Mouse (Mus musculus): Measurements from ENCODE around the gene Brinp1.

Brinp1 gene

DNA sequence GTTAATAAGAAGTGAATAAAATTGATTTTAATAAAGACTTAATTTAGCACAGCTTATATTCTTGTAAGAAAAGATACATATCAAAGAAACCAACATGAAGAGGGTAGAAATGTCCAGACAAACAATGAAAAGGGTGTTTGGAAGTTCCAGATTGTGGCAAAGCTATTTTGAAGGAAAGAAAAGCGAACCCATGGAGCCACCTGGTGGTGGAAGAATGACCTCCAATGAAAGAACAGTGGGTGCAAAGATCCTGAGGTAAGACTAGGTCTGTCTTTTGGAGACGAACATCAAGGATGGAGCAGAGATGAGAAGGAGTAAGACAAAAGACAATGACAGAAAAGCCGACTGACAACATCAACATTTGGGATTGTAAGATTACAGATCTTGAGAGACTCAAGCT is 108.2 kb downstream of the Brinp1 start:
- peak; percentile 44 for DNase-seq (ENCODE audit: low read depth, low spot score)

- DNase-seq (ENCODE audit: low read depth, low spot score): peak; percentile 85
Measured at GRCm38 (mm10) chr4:68813997-68814396, 140.2 kb downstream of the Brinp1 start.

- no peak for DNase-seq (ENCODE audit: low read depth, low spot score)
Measured at GRCm38 (mm10) chr4:68806502-68806901, 147.7 kb downstream of the Brinp1 start.

DNA sequence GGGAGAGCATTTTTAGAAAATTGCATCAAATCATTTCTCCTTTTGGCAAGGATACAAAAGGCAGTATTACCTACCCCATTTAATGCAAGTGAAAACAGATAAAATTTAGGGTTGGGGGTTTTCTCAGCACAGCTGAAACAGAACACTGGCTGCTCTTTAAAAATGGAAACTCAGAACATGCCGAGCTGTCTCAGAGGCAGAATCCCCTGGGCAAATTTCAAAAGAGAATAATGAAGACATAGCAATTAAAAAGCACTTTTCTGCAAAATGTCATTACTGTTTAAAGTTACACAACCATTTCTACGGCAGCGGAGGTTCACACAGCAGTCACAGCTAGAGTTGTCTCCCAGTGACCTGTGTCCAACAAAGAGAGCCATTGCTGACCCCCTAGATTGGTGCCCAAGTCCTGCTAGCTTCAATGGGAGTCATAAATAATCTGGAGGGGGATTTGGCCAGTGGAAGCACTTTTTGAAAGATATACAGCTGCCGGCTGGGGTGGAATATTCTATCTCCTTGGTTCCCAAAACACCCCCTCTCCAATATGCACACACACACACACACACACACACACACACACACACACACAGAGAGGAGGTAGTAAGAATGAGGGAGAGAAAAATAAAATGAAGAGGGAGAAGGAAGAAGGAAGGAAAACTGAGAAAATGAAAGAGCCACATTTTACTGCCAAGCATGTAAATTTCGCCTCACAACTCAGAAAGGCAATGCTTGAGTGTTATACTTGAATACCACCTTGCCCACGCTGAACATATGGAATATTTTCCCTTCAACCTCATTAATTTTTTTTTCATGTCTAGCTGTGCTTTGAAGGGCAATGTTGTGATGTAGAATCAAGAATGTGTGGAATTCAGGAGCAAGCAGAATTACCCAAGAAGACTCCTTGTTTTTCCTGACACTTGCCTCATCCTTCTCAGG is 152.0 kb downstream of the Brinp1 start:
- no peak for DNase-seq (ENCODE audit: low read depth, low spot score)

DNA sequence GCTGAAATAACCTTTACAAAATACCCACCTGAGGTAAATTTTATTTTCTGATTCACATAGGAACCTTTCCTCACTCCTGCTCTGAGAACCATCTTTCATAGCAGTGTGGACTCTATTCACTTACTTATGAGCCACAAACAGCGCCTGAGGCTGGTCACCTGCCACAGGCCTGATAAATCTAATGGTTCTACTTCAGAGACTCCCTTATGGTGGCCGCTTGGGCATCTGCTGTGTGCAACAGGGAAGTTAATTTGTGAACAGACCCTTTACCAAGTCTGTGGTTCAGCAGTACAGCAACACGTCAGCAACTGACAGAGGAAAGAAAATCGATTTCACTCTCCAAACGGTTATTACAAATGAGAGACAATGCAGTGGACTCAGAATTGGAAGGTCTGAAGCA is 164.2 kb downstream of the Brinp1 start:
- DNase-seq (ENCODE audit: low read depth, low spot score): no peak

DNA sequence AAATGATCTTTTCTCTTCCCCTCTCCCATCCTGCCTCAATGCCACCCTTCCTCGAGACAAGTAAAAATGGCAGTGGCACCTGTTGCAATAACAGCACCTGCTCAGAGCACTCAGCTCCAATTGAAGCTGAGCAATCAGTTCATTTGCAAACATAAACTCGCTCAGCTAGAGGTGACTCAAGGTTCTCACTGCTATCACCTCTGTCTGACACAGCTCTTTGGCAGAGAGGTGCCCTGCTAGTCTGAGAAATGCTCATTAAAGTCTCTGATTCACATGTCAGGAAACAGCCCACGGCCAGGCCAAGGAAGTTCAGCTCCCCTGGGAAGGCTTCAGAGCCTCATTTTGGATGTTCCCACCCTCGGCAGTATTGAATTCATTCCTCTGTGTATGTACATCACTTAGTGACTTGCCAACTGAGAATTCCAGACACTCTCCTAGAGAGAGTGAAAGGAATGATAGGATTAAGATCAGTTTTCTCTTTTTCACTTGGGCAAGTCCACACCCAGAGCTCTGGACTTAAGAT is 165.7 kb downstream of the Brinp1 start:
- DNase-seq (ENCODE audit: low read depth, low spot score): no peak

GRCm38 (mm10) chr4:68787642-68788041 is 166.6 kb downstream of the Brinp1 start:
- DNase-seq (ENCODE audit: low read depth, low spot score): no peak

DNA sequence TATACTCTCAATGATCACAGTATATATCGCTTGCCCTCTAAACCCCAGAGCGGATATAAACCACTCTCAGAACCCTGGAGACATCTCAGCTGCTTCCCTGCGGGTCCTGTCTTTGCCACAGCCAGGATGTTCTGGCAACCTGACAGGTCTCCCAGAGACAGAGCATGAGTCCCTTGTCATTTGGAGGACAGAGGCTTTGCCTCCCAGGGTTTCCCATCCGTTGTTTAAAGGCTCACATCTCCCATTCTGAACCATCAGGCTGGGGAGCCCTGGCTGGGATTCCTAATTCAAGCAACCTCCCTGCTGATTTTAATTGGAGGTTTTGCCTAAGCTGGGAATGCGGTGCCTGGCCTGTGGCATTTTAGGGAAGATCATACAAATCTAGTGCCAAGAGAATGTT is 185.9 kb downstream of the Brinp1 start:
- DNase-seq (ENCODE audit: low read depth, low spot score): no peak

DNA sequence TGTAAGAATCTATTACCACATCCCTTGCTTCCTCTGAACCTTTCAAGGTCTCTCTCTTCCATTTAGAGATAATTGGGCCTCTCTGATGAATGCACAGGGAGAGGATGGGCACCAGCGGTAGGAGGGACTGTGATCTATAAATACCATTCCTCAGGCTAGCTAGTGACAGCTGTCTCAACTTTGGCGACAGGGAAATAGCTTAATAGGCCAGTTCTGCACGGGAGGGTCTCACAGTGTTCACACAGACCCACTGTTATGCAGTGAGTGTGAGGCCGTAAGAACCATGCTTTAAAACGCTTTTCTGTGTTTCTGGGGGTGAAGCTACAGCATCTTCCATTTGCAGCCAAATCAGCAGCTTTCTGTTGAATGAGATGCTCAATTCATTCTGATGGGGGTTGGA is 186.8 kb downstream of the Brinp1 start:
- DNase-seq (ENCODE audit: low read depth, low spot score): no peak

DNA sequence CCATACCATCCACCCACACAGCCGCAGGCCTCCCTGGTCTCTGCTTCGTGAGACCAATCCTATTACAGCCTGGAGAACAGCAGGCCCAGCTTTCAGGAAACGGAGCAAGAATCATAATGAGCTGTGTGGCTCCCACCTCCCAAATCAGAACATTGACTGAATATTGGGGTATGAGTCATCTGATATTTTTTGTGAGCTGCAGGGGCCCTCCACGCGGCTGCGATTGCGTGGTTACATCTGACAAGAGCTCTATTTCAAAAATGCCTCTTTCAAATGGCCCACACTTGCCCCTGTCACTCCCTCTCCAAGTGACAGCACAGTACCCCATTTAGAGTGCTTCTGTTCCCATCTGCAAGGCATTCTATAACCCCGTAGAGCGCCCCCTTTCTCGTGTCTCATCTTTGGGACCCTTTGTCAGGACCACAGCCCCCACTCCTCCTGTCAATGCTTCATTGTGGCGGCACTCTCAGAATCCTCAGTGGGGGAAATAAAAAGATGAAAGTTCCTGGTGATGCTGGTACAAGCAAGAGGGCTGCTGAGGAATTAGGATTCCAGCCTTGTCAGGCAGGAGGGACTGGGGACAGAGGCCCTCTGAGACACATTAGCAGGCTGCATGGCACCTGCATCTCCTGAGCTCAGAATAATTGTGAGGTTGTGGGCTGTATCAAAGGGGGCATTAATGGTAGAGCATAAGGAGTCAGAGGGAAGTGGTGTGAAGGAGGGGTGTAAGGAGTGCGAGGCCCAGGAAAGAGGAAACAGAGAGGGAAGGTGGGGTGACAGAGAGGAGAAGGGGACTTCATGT is 188.2 kb downstream of the Brinp1 start:
- no peak for DNase-seq (ENCODE audit: low read depth, low spot score)

DNA sequence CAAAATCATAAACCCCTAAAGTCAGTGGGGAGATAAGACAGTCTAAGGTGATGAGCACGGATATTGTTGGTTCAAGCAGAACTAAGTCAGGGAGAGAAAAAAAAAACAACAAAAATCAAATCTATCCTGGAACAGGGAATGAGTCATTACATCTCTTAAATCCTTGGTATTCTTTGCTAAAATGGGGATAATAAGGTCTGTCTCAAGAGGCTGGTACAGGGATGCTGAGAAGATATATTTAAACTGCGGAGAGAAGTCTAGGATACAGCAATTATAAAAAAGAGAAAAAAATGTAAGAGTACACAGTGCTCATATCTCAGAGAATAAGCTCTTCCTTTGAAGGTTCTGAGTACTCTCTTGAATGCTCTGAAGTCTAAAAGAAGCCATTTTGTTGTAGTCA is 189.3 kb downstream of the Brinp1 start:
- DNase-seq (ENCODE audit: low read depth, low spot score): no peak

DNA sequence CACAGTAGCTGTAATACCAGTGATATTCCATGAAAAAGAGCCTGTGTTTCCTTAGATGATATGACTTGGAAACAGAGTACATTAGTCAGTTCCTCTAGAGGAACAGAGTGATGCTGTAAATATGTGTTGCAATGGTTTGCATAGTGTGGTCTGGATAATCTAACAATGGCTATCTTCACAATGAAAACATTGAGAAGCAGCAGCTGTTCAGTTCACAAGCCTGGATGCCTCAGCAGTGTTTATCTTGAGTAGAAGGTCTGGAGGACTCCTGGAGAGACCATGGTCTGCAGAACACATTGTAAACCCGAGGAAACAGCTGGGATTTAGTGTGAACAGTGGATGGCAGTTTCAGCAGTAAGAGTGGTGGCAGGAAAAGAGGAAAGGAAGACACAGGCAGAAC is 233.2 kb downstream of the Brinp1 start:
- DNase-seq (ENCODE audit: low read depth, low spot score): no peak
